Mouse (Mus musculus) gastrocnemius, adult 2 months (tissue): Measurements from ENCODE around the gene Idh3a. TPM values are rescaled to one million over a fixed set of nuclear protein-coding genes. Genes with fewer than 3 reads are reported as not detected.

Experiments used
- DNase-seq: peaks from one replicate; pipeline ENCODE4 v3.0.0; 2022
- H3K27ac ChIP-seq: fragments of 200-600 bp; 2 replicates; pipeline ENCODE4 v1.8.1; 2022; ENCODE audit warnings: mild to moderate bottlenecking
- H3K4me3 ChIP-seq: fragments of 200-600 bp; 2 replicates; pipeline ENCODE4 v1.8.1; 2022; ENCODE audit warnings: mild to moderate bottlenecking, moderate library complexity
- CTCF ChIP-seq: fragments of 200-600 bp; IDR thresholded peaks from 2 replicates; pipeline ENCODE4 v1.8.1; 2022; ENCODE audit warnings: antibody characterized with exemption, mild to moderate bottlenecking, moderate library complexity
- intact Hi-C: fragments of 180-260 bp; cut with DNase I; formaldehyde crosslinking; loops from one replicate; pipeline ENCODE4 v1.15.1; 2025
- long read RNA-seq, 2 experiments: library from polyadenylated mRNA; stranded (forward); transcript quantifications; one replicate each; pipeline ENCODE4 v2.0.0; 2021
- total RNA-seq, 2 experiments: library from RNA; stranded (reverse); gene quantifications; 2 replicates each; pipeline ENCODE4 v1.2.3; 2021

The Idh3a gene
- total RNA-seq, result 100 to 1,000 TPM; 522 to 568 TPM
- long read RNA-seq, experiment 1, transcript Idh3a-203 (8 exons, 1,570 nt), result minor isoform, 53 of 1,502 reads
- long read RNA-seq, experiment 1, transcript Idh3a-205 (11 exons, 2,580 nt), result major isoform, 1,343 of 1,502 reads
- long read RNA-seq, experiment 1, partial matches to known transcripts, result 32 of 1,502 reads
- long read RNA-seq, experiment 1, other reads (novel, unspliced or antisense), result 74 of 1,502 reads
- long read RNA-seq, experiment 2, transcript Idh3a-205 (11 exons, 2,580 nt), result major isoform, 1,463 of 1,708 reads
- long read RNA-seq, experiment 2, transcript Idh3a-203 (8 exons, 1,570 nt), result minor isoform, 107 of 1,708 reads
- long read RNA-seq, experiment 2, partial matches to known transcripts, result 40 of 1,708 reads
- long read RNA-seq, experiment 2, other reads (novel, unspliced or antisense), result 98 of 1,708 reads

- H3K4me3 ChIP-seq, result peak within 1 kb of the TSS; percentile 80
- H3K27ac ChIP-seq, result peak within 1 kb of the TSS; percentile 94
- intact Hi-C loops, result loop anchor here (2.0 kb wide), 1 partner anchor 26 kb away; the partner anchor contains the start of gene Cib2
- DNase-seq, result peak; percentile 99
- TF ChIP-seq CTCF, result no peak
Observed at GRCm38 (mm10) chr9:54586199-54587061, at the start of gene Idh3a. Gene Idh3a, plus strand, starts transcription at chr9:54586334.

- DNase-seq, result no peak
- intact Hi-C loops, result no loop called here
- Histone ChIP-seq H3K4me3 (no peak overlapping the region), H3K27ac (no peak overlapping the region)
- TF ChIP-seq CTCF, result no peak
Observed at GRCm38 (mm10) chr9:54537030-54537429, 49.1 kb upstream of the Idh3a start.

GRCm38 (mm10) chr9:54537480-54537879 is 48.7 kb upstream of the Idh3a start:
- H3K4me3 ChIP-seq, result no peak overlapping the region
- TF ChIP-seq CTCF, result no peak
- no peak overlapping the region for H3K27ac ChIP-seq
- DNase-seq, result no peak
- intact Hi-C loops, result no loop called here

GRCm38 (mm10) chr9:54538244-54538643 is 47.9 kb upstream of the Idh3a start:
- no peak for TF ChIP-seq CTCF
- intact Hi-C loops, result no loop called here
- H3K27ac ChIP-seq, result no peak overlapping the region
- no peak overlapping the region for H3K4me3 ChIP-seq
- no peak for DNase-seq

- TF ChIP-seq CTCF, result no peak
- intact Hi-C loops, result no loop called here
- no peak for DNase-seq
- H3K4me3 ChIP-seq, result no peak within 1 kb of the TSS
- H3K27ac ChIP-seq, result no peak within 1 kb of the TSS
Observed at GRCm38 (mm10) chr9:54538684-54539083, 47.5 kb upstream of the Idh3a start, which contains the start of gene Sh2d7. Gene Sh2d7, plus strand, starts transcription at chr9:54538984.

GRCm38 (mm10) chr9:54540801-54541200 is 45.3 kb upstream of the Idh3a start:
- DNase-seq, result no peak
- no peak overlapping the region for H3K27ac ChIP-seq
- intact Hi-C loops, result no loop called here
- no peak overlapping the region for H3K4me3 ChIP-seq
- TF ChIP-seq CTCF, result no peak

GRCm38 (mm10) chr9:54544212-54544953 is 41.8 kb upstream of the Idh3a start:
- intact Hi-C loops, result no loop called here

GRCm38 (mm10) chr9:54544954-54545315 is 41.2 kb upstream of the Idh3a start:
- intact Hi-C loops, result loop anchor here (5.0 kb wide), 3 partner anchors 43 to 553 kb away; partner anchors contain the start of gene Dmxl2

More at GRCm38 (mm10) chr9:54544212-54544953, 41.8 kb upstream of the Idh3a start:
- no peak for DNase-seq
- Histone ChIP-seq H3K4me3 (no peak overlapping the region), H3K27ac (no peak overlapping the region)
- no peak for TF ChIP-seq CTCF

GRCm38 (mm10) chr9:54547536-54547935 is 38.6 kb upstream of the Idh3a start:
- Histone ChIP-seq H3K4me3 (no peak overlapping the region), H3K27ac (no peak overlapping the region)
- peak; percentile 67 for DNase-seq
- peak; percentile 86 for TF ChIP-seq CTCF
- intact Hi-C loops, result loop anchor here (5.0 kb wide), 3 partner anchors 45 to 555 kb away; partner anchors contain the start of gene Dmxl2

More at GRCm38 (mm10) chr9:54544954-54545315, 41.2 kb upstream of the Idh3a start:
- no peak overlapping the region for H3K4me3 ChIP-seq
- no peak overlapping the region for H3K27ac ChIP-seq
- no peak for DNase-seq
- TF ChIP-seq CTCF, result no peak

GRCm38 (mm10) chr9:54549433-54549832 is 36.7 kb upstream of the Idh3a start:
- no peak for TF ChIP-seq CTCF
- Histone ChIP-seq H3K4me3 (no peak overlapping the region), H3K27ac (no peak overlapping the region)
- intact Hi-C loops, result loop anchor here (5.0 kb wide), 3 partner anchors 47 to 557 kb away; partner anchors contain the start of gene Dmxl2
- DNase-seq, result no peak

- DNase-seq, result peak; percentile 77
- Histone ChIP-seq H3K4me3 (no peak overlapping the region), H3K27ac (peak overlapping the region; percentile 39)
- peak; percentile 65 for TF ChIP-seq CTCF
- intact Hi-C loops, result loop anchor here (1.0 to 5.0 kb wide), 2 partner anchors 53 to 125 kb away; no protein-coding TSS in a partner anchor
Observed at GRCm38 (mm10) chr9:54552409-54552808, 33.7 kb upstream of the Idh3a start.

- no peak for TF ChIP-seq CTCF
- H3K4me3 ChIP-seq, result no peak overlapping the region
- no peak for DNase-seq
- H3K27ac ChIP-seq, result no peak overlapping the region
- intact Hi-C loops, result no loop called here
Observed at GRCm38 (mm10) chr9:54555044-54555443, 31.1 kb upstream of the Idh3a start.
